Mouse (Mus musculus): ENCODE measurements around the gene Cd300ld. TPM values are rescaled to one million over a fixed set of nuclear protein-coding genes. Genes with fewer than 3 reads are reported as not detected.
"Not testable (repeated sequence)": the region's sequence is repeated elsewhere in the genome, so short reads cannot be mapped to it uniquely, and the experiment has no call there.

Cd300ld gene
- polyA plus RNA-seq (2015; fragmentation: Nextera tagmentation; extraction: Ambion mirVana) = 0.05 and 0.40 TPM in 2 replicates

- no peaks in the 10 kb centered on the region for H3K36me3 ChIP-seq
- H3K4me3 ChIP-seq = no peak within 1 kb of the TSS
- H3K4me1 ChIP-seq = no peaks in the 10 kb centered on the region
- H3K4me2 ChIP-seq = no peak within 1 kb of the TSS
- ATAC-seq (ENCODE audit: extremely low read depth, insufficient number of reproducible peaks, low FRiP score, low TSS enrichment) = no peak
- no peaks in the 10 kb centered on the region for H3K27me3 ChIP-seq (replicated peaks)
- no peak within 1 kb of the TSS for H3K9ac ChIP-seq
- H3K9me3 ChIP-seq = no peaks in the 10 kb centered on the region
- WGBS = 65% methylated on average over 4 of the region's 4 CpGs
- no peak within 1 kb of the TSS for H3K27ac ChIP-seq (replicated peaks)
Observed at GRCm38 (mm10) chr11:114989793-114990192, at the start of gene Cd300ld. Gene Cd300ld (minus strand): TSS chr11:114989922.

- H3K9me3 ChIP-seq; H3K4me2 ChIP-seq; H3K9ac ChIP-seq; H3K4me1 ChIP-seq; H3K4me3 ChIP-seq; ATAC-seq (ENCODE audit: extremely low read depth, insufficient number of reproducible peaks, low FRiP score, low TSS enrichment); H3K36me3 ChIP-seq; H3K27ac ChIP-seq (replicated peaks); H3K27me3 ChIP-seq (replicated peaks): not testable (repeated sequence)
- WGBS = no CpG with 5 or more reads among the region's 6 CpGs
Observed at GRCm38 (mm10) chr11:115037669-115038068, 47.9 kb upstream of the Cd300ld start, which contains the start of gene Cd300ld5. Gene Cd300ld5 (minus strand): TSS chr11:115037769.

GRCm38 (mm10) chr11:115026912-115027311 lies 37.2 kb upstream of the Cd300ld start, which contains the start of gene Cd300ld4:
Gene Cd300ld4 (minus strand): TSS chr11:115027012.
- H3K9me3 ChIP-seq; H3K27me3 ChIP-seq (replicated peaks); H3K4me2 ChIP-seq; H3K4me3 ChIP-seq; H3K36me3 ChIP-seq; H3K9ac ChIP-seq; H3K27ac ChIP-seq (replicated peaks); H3K4me1 ChIP-seq; ATAC-seq (ENCODE audit: extremely low read depth, insufficient number of reproducible peaks, low FRiP score, low TSS enrichment): not testable (repeated sequence)
- no CpG with 5 or more reads among the region's 6 CpGs for WGBS

GRCm38 (mm10) chr11:115016093-115016492 lies 26.4 kb upstream of the Cd300ld start, which contains the start of gene Cd300ld2:
Gene Cd300ld2 (minus strand): TSS chr11:115016193.
- not testable (repeated sequence) for H3K9me3 ChIP-seq; H3K4me2 ChIP-seq; H3K27ac ChIP-seq (replicated peaks); H3K4me3 ChIP-seq; H3K36me3 ChIP-seq; H3K9ac ChIP-seq; ATAC-seq (ENCODE audit: extremely low read depth, insufficient number of reproducible peaks, low FRiP score, low TSS enrichment); H3K4me1 ChIP-seq; H3K27me3 ChIP-seq (replicated peaks)
- no CpG with 5 or more reads among the region's 7 CpGs for WGBS

- H3K9me3 ChIP-seq = no peaks in the 10 kb centered on the region
- 71% methylated on average over 5 of the region's 5 CpGs for WGBS
- no peak for ATAC-seq (ENCODE audit: extremely low read depth, insufficient number of reproducible peaks, low FRiP score, low TSS enrichment)
- H3K36me3 ChIP-seq = no peaks in the 10 kb centered on the region
- no peak overlapping the region for H3K27ac ChIP-seq (replicated peaks)
- H3K4me1 ChIP-seq = no peaks in the 10 kb centered on the region
- H3K27me3 ChIP-seq (replicated peaks) = 0 out of 2 replicates have a peak, but pooled peaks cover 4% of the 10 kb centered on the region
- H3K4me2 ChIP-seq = no peak overlapping the region
- no peak overlapping the region for H3K9ac ChIP-seq
- H3K4me3 ChIP-seq = no peak overlapping the region
Observed at GRCm38 (mm10) chr11:115004070-115004469, 14.3 kb upstream of the Cd300ld start.

- Histone ChIP-seq H3K4me2 (no peak within 1 kb of the TSS), H3K27me3 (replicated peaks) (0 out of 2 replicates have a peak, but pooled peaks cover 8% of the 10 kb centered on the region), H3K27ac (replicated peaks) (no peak within 1 kb of the TSS), H3K4me1 (no peaks in the 10 kb centered on the region), H3K36me3 (no peaks in the 10 kb centered on the region), H3K9me3 (no peaks in the 10 kb centered on the region), H3K9ac (no peak within 1 kb of the TSS), H3K4me3 (no peak within 1 kb of the TSS)
- no peak for ATAC-seq (ENCODE audit: extremely low read depth, insufficient number of reproducible peaks, low FRiP score, low TSS enrichment)
- 70% methylated on average over 7 of the region's 7 CpGs for WGBS
Observed at GRCm38 (mm10) chr11:115001474-115002040, 11.8 kb upstream of the Cd300ld start, which contains the start of gene Cd300c2. Gene Cd300c2 (minus strand): TSS chr11:115001880.

GRCm38 (mm10) chr11:114981866-114982265 lies 7.9 kb downstream of the Cd300ld start:
- Histone ChIP-seq H3K4me3 (no peak overlapping the region), H3K4me1 (no peaks in the 10 kb centered on the region), H3K27me3 (replicated peaks) (no peaks in the 10 kb centered on the region), H3K9ac (no peak overlapping the region), H3K4me2 (no peak overlapping the region), H3K36me3 (no peaks in the 10 kb centered on the region), H3K9me3 (peaks cover 22% of the 10 kb centered on the region), H3K27ac (replicated peaks) (no peak overlapping the region)
- 53% methylated on average over 3 of the region's 4 CpGs for WGBS
- no peak for ATAC-seq (ENCODE audit: extremely low read depth, insufficient number of reproducible peaks, low FRiP score, low TSS enrichment)

- ATAC-seq (ENCODE audit: extremely low read depth, insufficient number of reproducible peaks, low FRiP score, low TSS enrichment) = no peak
- Histone ChIP-seq H3K9ac (no peak overlapping the region), H3K36me3 (no peaks in the 10 kb centered on the region), H3K27me3 (replicated peaks) (no peaks in the 10 kb centered on the region), H3K4me1 (no peaks in the 10 kb centered on the region), H3K4me2 (no peak overlapping the region), H3K9me3 (peaks cover 28% of the 10 kb centered on the region), H3K27ac (replicated peaks) (no peak overlapping the region), H3K4me3 (no peak overlapping the region)
- WGBS = 75% methylated on average over 10 of the region's 10 CpGs
Observed at GRCm38 (mm10) chr11:114972726-114973125, 17.0 kb downstream of the Cd300ld start.

GRCm38 (mm10) chr11:114968752-114969207 lies 20.9 kb downstream of the Cd300ld start, which contains the start of gene Cd300c:
Gene Cd300c (minus strand): TSS chr11:114969157.
- 83% methylated on average over 9 of the region's 9 CpGs for WGBS
- Histone ChIP-seq H3K4me1 (peaks cover 8% of the 10 kb centered on the region), H3K9me3 (peaks cover 12% of the 10 kb centered on the region), H3K4me2 (no peak within 1 kb of the TSS), H3K36me3 (no peaks in the 10 kb centered on the region), H3K27ac (replicated peaks) (no peak within 1 kb of the TSS), H3K27me3 (replicated peaks) (no peaks in the 10 kb centered on the region), H3K4me3 (no peak within 1 kb of the TSS), H3K9ac (no peak within 1 kb of the TSS)
- no peak for ATAC-seq (ENCODE audit: extremely low read depth, insufficient number of reproducible peaks, low FRiP score, low TSS enrichment)

GRCm38 (mm10) chr11:114965182-114965828 lies 24.4 kb downstream of the Cd300ld start:
- H3K9ac ChIP-seq = no peak overlapping the region
- WGBS = 55% methylated on average over 3 of the region's 3 CpGs
- no peaks in the 10 kb centered on the region for H3K27me3 ChIP-seq (replicated peaks)
- ATAC-seq (ENCODE audit: extremely low read depth, insufficient number of reproducible peaks, low FRiP score, low TSS enrichment) = no peak
- no peak overlapping the region for H3K4me2 ChIP-seq
- H3K4me1 ChIP-seq = peaks cover 8% of the 10 kb centered on the region
- no peak overlapping the region for H3K4me3 ChIP-seq
- no peaks in the 10 kb centered on the region for H3K9me3 ChIP-seq
- no peaks in the 10 kb centered on the region for H3K36me3 ChIP-seq
- H3K27ac ChIP-seq (replicated peaks) = no peak overlapping the region

- no peak for ATAC-seq (ENCODE audit: extremely low read depth, insufficient number of reproducible peaks, low FRiP score, low TSS enrichment)
- H3K4me2 ChIP-seq = no peak overlapping the region
Observed at GRCm38 (mm10) chr11:114960369-114960768, 29.4 kb downstream of the Cd300ld start.

More at GRCm38 (mm10) chr11:114960369-114960768, 29.4 kb downstream of the Cd300ld start:
- Histone ChIP-seq H3K9ac (no peak overlapping the region), H3K9me3 (no peaks in the 10 kb centered on the region), H3K36me3 (no peaks in the 10 kb centered on the region), H3K27me3 (replicated peaks) (no peaks in the 10 kb centered on the region), H3K4me3 (no peak overlapping the region), H3K27ac (replicated peaks) (no peak overlapping the region), H3K4me1 (peaks cover 3% of the 10 kb centered on the region)
- WGBS = 59% methylated on average over 1 of the region's 1 CpGs

All from heart, embryonic 13.5 days (tissue).